Mouse (Mus musculus): ENCODE results near the gene Lap3. TPM values are rescaled to one million over a fixed set of nuclear protein-coding genes. Genes with fewer than 3 reads are reported as not detected.

Lap3 gene
- total and polyA plus RNA-seq, 3 experiments: 108 to 167 (median 130) TPM

DNA sequence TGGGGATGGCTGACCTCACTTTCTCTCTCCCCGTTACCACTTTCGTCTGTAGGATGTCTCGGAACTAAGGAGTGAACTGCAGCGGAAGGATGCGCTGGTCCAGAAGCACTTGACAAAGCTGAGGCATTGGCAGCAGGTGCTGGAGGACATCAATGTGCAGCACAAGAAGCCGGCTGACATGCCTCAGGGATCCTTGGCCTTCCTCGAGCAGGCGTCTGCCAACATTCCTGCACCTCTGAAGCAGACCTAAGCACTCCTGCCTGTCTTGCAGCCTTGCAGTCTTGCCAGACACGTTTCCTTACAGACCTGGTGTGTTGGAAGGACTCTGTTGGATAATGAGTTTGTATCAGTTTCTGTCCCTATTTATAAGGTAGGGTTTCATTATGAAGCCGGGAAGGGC is 31.9 kb downstream of the Lap3 start:
- in situ Hi-C loops (cut with MboI; ENCODE audit: low pct_ligation_motif_present, low pct_unique_long_range_greater_than_20kb, low sequenced_read_pairs) (loop anchor here (25.0 kb wide), 1 partner anchor 812 kb away; no protein-coding TSS in a partner anchor), dilution Hi-C loops (cut with MboI; ENCODE audit: extremely low pct_ligation_motif_present, extremely low pct_unique_long_range_greater_than_20kb, low sequenced_read_pairs) (no loop called here)
- Histone ChIP-seq H3K36me3 (replicated peaks in 1 of 2; ENCODE audit: control insufficient read depth in 1 of 2, insufficient read depth in 1 of 2, low read length in 1 of 2) (peaks cover 46 to 79% of the 10 kb centered on the region in 2 experiments), H3K27me3 (replicated peaks) (no peaks in the 10 kb centered on the region), H3K9ac (ENCODE audit: insufficient read depth, low read depth) (no peak overlapping the region), H3K27ac (ENCODE audit: insufficient read depth, low read depth) (no peak overlapping the region), H3K4me3 (replicated peaks in 1 of 3; ENCODE audit: low read depth in 2 of 3, low read length in 2 of 3, poor library complexity in 1 of 3) (no peak overlapping the region), H3K79me2 (replicated peaks; ENCODE audit: control insufficient read depth, extremely low read depth, insufficient read depth, poor library complexity, severe bottlenecking) (peaks cover 23% of the 10 kb centered on the region), H3K4me1 (ENCODE audit: control insufficient read depth in 1 of 2, insufficient read depth in 2 of 2) (peaks cover 6 to 11% of the 10 kb centered on the region in 2 experiments; a peak in 3 of 4 replicates), H3K9me3 (replicated peaks; ENCODE audit: low read length) (no peaks in the 10 kb centered on the region), H3K4me2 (ENCODE audit: insufficient read depth, low read depth, poor library complexity, severe bottlenecking) (no peak overlapping the region)
- TF ChIP-seq KAT2A (IDR thresholded peaks at IDR 0.05; ENCODE audit: insufficient replicate concordance, low read length): no peak
- no peak for TF ChIP-seq MAZ (IDR thresholded peaks at IDR 0.05; ENCODE audit: low read depth, low read length)
- TF ChIP-seq ZMIZ1 (IDR thresholded peaks at IDR 0.05; ENCODE audit: low read depth, low read length): no peak
- TF ChIP-seq SMC3 (IDR thresholded peaks at IDR 0.05; ENCODE audit: low read depth, low read length): no peak
- TF ChIP-seq ZC3H11A (IDR thresholded peaks at IDR 0.05; ENCODE audit: low read depth, low read length): no peak
- TF ChIP-seq JUN (IDR thresholded peaks at IDR 0.05; ENCODE audit: insufficient read depth, low read depth, low read length): no peak
- no peak for TF ChIP-seq PAX5 (IDR thresholded peaks at IDR 0.05; ENCODE audit: low read length)
- no peak for TF ChIP-seq POLR2AphosphoS2 (IDR thresholded peaks at IDR 0.05; ENCODE audit: low read depth, low read length)
- no peak for TF ChIP-seq CTCF (conservative IDR thresholded peaks at IDR 0.05 in 1 of 2, IDR thresholded peaks at IDR 0.05 in 1 of 2; ENCODE audit: low read depth in 2 of 2, low read length in 2 of 2)
- no peak for TF ChIP-seq RCOR1 (conservative IDR thresholded peaks at IDR 0.05; ENCODE audit: low read depth, low read length)
- TF ChIP-seq CHD1 (IDR thresholded peaks at IDR 0.05; ENCODE audit: low read depth, low read length): no peak
- TF ChIP-seq TBP (conservative IDR thresholded peaks at IDR 0.05; ENCODE audit: low read depth, low read length): no peak
- TF ChIP-seq TCF12 (IDR thresholded peaks at IDR 0.05; ENCODE audit: low read depth, low read length): no peak
- TF ChIP-seq ZNF384 (IDR thresholded peaks at IDR 0.05; ENCODE audit: low read depth, low read length): no peak
- no peak for TF ChIP-seq RAD21 (IDR thresholded peaks at IDR 0.05; ENCODE audit: low read depth, low read length)
- no peak for TF ChIP-seq USF2 (conservative IDR thresholded peaks at IDR 0.05; ENCODE audit: low read depth, low read length)
- TF ChIP-seq E2F4 (IDR thresholded peaks at IDR 0.05; ENCODE audit: insufficient replicate concordance, low read depth, low read length): no peak
- no peak for TF ChIP-seq POLR2A (IDR thresholded peaks at IDR 0.05; ENCODE audit: low read depth, low read length)
- DNase-seq (ENCODE audit: extremely low read depth): no peak

- TF ChIP-seq USF2 (conservative IDR thresholded peaks at IDR 0.05; ENCODE audit: low read depth, low read length) (no peak), ZMIZ1 (IDR thresholded peaks at IDR 0.05; ENCODE audit: low read depth, low read length) (no peak), JUND (conservative IDR thresholded peaks at IDR 0.05; ENCODE audit: low read depth, low read length) (no peak), SIN3A (IDR thresholded peaks at IDR 0.05; ENCODE audit: low read length) (no peak), MAX (IDR thresholded peaks at IDR 0.05; ENCODE audit: low read length) (no peak), SMC3 (IDR thresholded peaks at IDR 0.05; ENCODE audit: low read depth, low read length) (no peak), MAZ (IDR thresholded peaks at IDR 0.05; ENCODE audit: low read depth, low read length) (no peak), ELF1 (IDR thresholded peaks at IDR 0.05; ENCODE audit: low read depth, low read length) (no peak)
- H3K9ac ChIP-seq (ENCODE audit: insufficient read depth, low read depth): no peak overlapping the region
- no peaks in the 10 kb centered on the region for H3K9me3 ChIP-seq (replicated peaks; ENCODE audit: low read length)
- dilution Hi-C loops (cut with MboI; ENCODE audit: extremely low pct_ligation_motif_present, extremely low pct_unique_long_range_greater_than_20kb, low sequenced_read_pairs) (no loop called here), in situ Hi-C loops (cut with MboI; ENCODE audit: low pct_ligation_motif_present, low pct_unique_long_range_greater_than_20kb, low sequenced_read_pairs) (loop anchor here (25.0 kb wide), 1 partner anchor 811 kb away; no protein-coding TSS in a partner anchor)
- H3K27me3 ChIP-seq (replicated peaks): no peaks in the 10 kb centered on the region
- peaks cover 6 to 11% of the 10 kb centered on the region in 2 experiments; a peak in 3 of 4 replicates for H3K4me1 ChIP-seq (ENCODE audit: control insufficient read depth in 1 of 2, insufficient read depth in 2 of 2)
- peaks cover 46 to 87% of the 10 kb centered on the region in 2 experiments for H3K36me3 ChIP-seq (replicated peaks in 1 of 2; ENCODE audit: control insufficient read depth in 1 of 2, insufficient read depth in 1 of 2, low read length in 1 of 2)
- no peak overlapping the region for H3K4me3 ChIP-seq (replicated peaks in 1 of 3; ENCODE audit: low read depth in 2 of 3, low read length in 2 of 3, poor library complexity in 1 of 3)
- no peak overlapping the region for H3K4me2 ChIP-seq (ENCODE audit: insufficient read depth, low read depth, poor library complexity, severe bottlenecking)
- H3K79me2 ChIP-seq (replicated peaks; ENCODE audit: control insufficient read depth, extremely low read depth, insufficient read depth, poor library complexity, severe bottlenecking): peaks cover 12% of the 10 kb centered on the region
- DNase-seq (ENCODE audit: extremely low read depth): no peak
- no peak overlapping the region for H3K27ac ChIP-seq (ENCODE audit: insufficient read depth, low read depth)
Measured at GRCm38 (mm10) chr5:45526338-45526737, 33.2 kb downstream of the Lap3 start.

Data from CH12.LX (cell line).